Mouse (Mus musculus): ENCODE results near the gene Abl1.

Abl1 gene

GRCm38 (mm10) chr2:31745741-31746243, 57.6 kb downstream of the Abl1 start:
- no peak for DNase-seq (ENCODE audit: low spot score)

GRCm38 (mm10) chr2:31746835-31747234, 58.7 kb downstream of the Abl1 start:
- DNase-seq (ENCODE audit: low spot score) = no peak

GRCm38 (mm10) chr2:31749046-31749709, 61.0 kb downstream of the Abl1 start:
- DNase-seq (ENCODE audit: low spot score) = peak; percentile 62

GRCm38 (mm10) chr2:31750133-31750532, 62.0 kb downstream of the Abl1 start:
- DNase-seq (ENCODE audit: low spot score) = no peak

GRCm38 (mm10) chr2:31757472-31757871, 69.3 kb downstream of the Abl1 start:
- DNase-seq (ENCODE audit: low spot score) = no peak

GRCm38 (mm10) chr2:31758966-31759365, 70.8 kb downstream of the Abl1 start:
- no peak for DNase-seq (ENCODE audit: low spot score)

GRCm38 (mm10) chr2:31759751-31760460, 71.7 kb downstream of the Abl1 start:
- peak; percentile 90 for DNase-seq (ENCODE audit: low spot score)

- no peak for DNase-seq (ENCODE audit: low spot score)
Measured at GRCm38 (mm10) chr2:31760486-31760885, 72.3 kb downstream of the Abl1 start.

GRCm38 (mm10) chr2:31761115-31761531, 72.9 kb downstream of the Abl1 start:
- no peak for DNase-seq (ENCODE audit: low spot score)

- no peak for DNase-seq (ENCODE audit: low spot score)
Measured at GRCm38 (mm10) chr2:31761585-31761984, 73.4 kb downstream of the Abl1 start.

- DNase-seq (ENCODE audit: low spot score) = no peak
Measured at GRCm38 (mm10) chr2:31762155-31762554, 74.0 kb downstream of the Abl1 start.

GRCm38 (mm10) chr2:31762853-31763252, 74.7 kb downstream of the Abl1 start:
- DNase-seq (ENCODE audit: low spot score) = no peak

- no peak for DNase-seq (ENCODE audit: low spot score)
Measured at GRCm38 (mm10) chr2:31763271-31763670, 75.1 kb downstream of the Abl1 start.

GRCm38 (mm10) chr2:31767104-31767503, 78.9 kb downstream of the Abl1 start:
- no peak for DNase-seq (ENCODE audit: low spot score)

- no peak for DNase-seq (ENCODE audit: low spot score)
Measured at GRCm38 (mm10) chr2:31767815-31768214, 79.6 kb downstream of the Abl1 start.

- DNase-seq (ENCODE audit: low spot score) = no peak
Measured at GRCm38 (mm10) chr2:31769115-31769514, 80.9 kb downstream of the Abl1 start.

GRCm38 (mm10) chr2:31769631-31770111, 81.5 kb downstream of the Abl1 start:
- DNase-seq (ENCODE audit: low spot score) = peak; percentile 65

- DNase-seq (ENCODE audit: low spot score) = peak; percentile 69
Measured at GRCm38 (mm10) chr2:31770781-31771441, 82.7 kb downstream of the Abl1 start.

- no peak for DNase-seq (ENCODE audit: low spot score)
Measured at GRCm38 (mm10) chr2:31776479-31776878, 88.3 kb downstream of the Abl1 start.

GRCm38 (mm10) chr2:31779258-31779657, 91.1 kb downstream of the Abl1 start:
- no peak for DNase-seq (ENCODE audit: low spot score)

GRCm38 (mm10) chr2:31782958-31783602, 94.9 kb downstream of the Abl1 start:
- DNase-seq (ENCODE audit: low spot score) = no peak

- peak; percentile 83 for DNase-seq (ENCODE audit: low spot score)
Measured at GRCm38 (mm10) chr2:31785074-31785473, 96.9 kb downstream of the Abl1 start.
